ENCODE assay signal across 8 mouse cellular contexts in genomic region chr11:83191134-83191893, GRCm38 (mm10). TPM values are rescaled to one million over a fixed set of nuclear protein-coding genes. Genes with fewer than 3 reads are reported as not detected.
A peak's percentile ranks its signal among the peaks of the same experiment; 100 is the strongest.
DNase-seq lines count a peak whose midpoint lies in the region; ATAC-seq lines count a peak whose summit lies in the region.

Gene Slfn3, plus strand, starts transcription at chr11:83191330.

- peak; percentile 68 for ATAC-seq in megakaryocyte-erythroid progenitor cell, adult 5-6 weeks (replicated peaks; ENCODE audit: low FRiP score, low TSS enrichment, poor library complexity, severe bottlenecking)
- ATAC-seq in hindbrain, embryonic 16.5 days: no peak

- DNase-seq in cerebellum, postnatal 10 days: peak; percentile 21 to 34
- no peak for DNase-seq in cerebellum, adult 9-10 months
- peak; percentile 45 for DNase-seq in adrenal gland, adult 2 months
- peak; percentile 59 to 69 for DNase-seq in heart, adult 9 months (ENCODE audit: low spot score in 2 of 2)
- DNase-seq in kidney, postnatal 25 days: peak; percentile 72 to 73
- no peak for DNase-seq in layer of hippocampus, adult 18-20 months (ENCODE audit: low spot score in 2 of 2)

- no peaks in the 10 kb centered on the region for H3K27me3 ChIP-seq in hindbrain, embryonic 16.5 days (replicated peaks; ENCODE audit: control insufficient read depth, insufficient read depth, low read length)

- H3K9ac ChIP-seq in hindbrain, embryonic 16.5 days (ENCODE audit: low read depth, low read length): no peak within 1 kb of the TSS

- H3K4me2 ChIP-seq in hindbrain, embryonic 16.5 days (ENCODE audit: low read length): no peak within 1 kb of the TSS

- H3K4me3 ChIP-seq in hindbrain, embryonic 16.5 days (ENCODE audit: low read length): no peak within 1 kb of the TSS

- no peaks in the 10 kb centered on the region for H3K9me3 ChIP-seq in hindbrain, embryonic 16.5 days (ENCODE audit: control insufficient read depth, low read length)

- 74% methylated on average over 12 of the region's 12 CpGs for WGBS in hindbrain, embryonic 16.5 days

- no peaks in the 10 kb centered on the region for H3K36me3 ChIP-seq in hindbrain, embryonic 16.5 days (ENCODE audit: control insufficient read depth, insufficient read depth, low read length)

- H3K4me1 ChIP-seq in hindbrain, embryonic 16.5 days (ENCODE audit: control insufficient read depth, insufficient read depth, low read depth, low read length): no peaks in the 10 kb centered on the region

- H3K27ac ChIP-seq in hindbrain, embryonic 16.5 days (ENCODE audit: low read depth, low read length): no peak within 1 kb of the TSS

RNA-seq across cellular contexts. Expression of gene Slfn3, which starts in this region (rescaled TPM):
- total RNA-seq in adrenal gland, adult 2 months (2021): 1 to 10 TPM; 2.7 to 2.8 TPM
- polyA plus RNA-seq in adrenal gland, adult 2 months (2012; rRNA removed): 0.03 and 0.21 TPM in 2 replicates
- total RNA-seq in megakaryocyte-erythroid progenitor cell, adult 5-6 weeks (2014; fragmentation: Nextera tagmentation): 15.3 and 24.2 TPM in 2 replicates
- 33.5 and 38.0 TPM in 2 replicates for total RNA-seq in megakaryocyte-erythroid progenitor cell, adult 5-6 weeks (2017)
- under 1 TPM; 0.48 to 0.52 TPM for total RNA-seq in layer of hippocampus, adult 18-20 months (2021)
- 0.18 and 0.52 TPM in 2 replicates for polyA plus RNA-seq in hindbrain, embryonic 16.5 days (2015; fragmentation: Nextera tagmentation; extraction: Ambion mirVana)

Comparison
In these comparisons a context has a peak if more than half of its experiments do, and no peak if none do; other contexts are left out.
1. RNA of gene Slfn3 (total RNA-seq): 15.3 to 38.0 TPM in megakaryocyte-erythroid progenitor cell, adult 5-6 weeks; 2.7 to 2.8 TPM in adrenal gland, adult 2 months and 0.48 to 0.52 TPM in layer of hippocampus, adult 18-20 months; every median in the first group is over 4 times any median in the second.
2. DNase-seq: peak in cerebellum, postnatal 10 days (2 of 2), adrenal gland, adult 2 months (single experiment), heart, adult 9 months (2 of 2) and kidney, postnatal 25 days (2 of 2); none in cerebellum, adult 9-10 months (single experiment) and layer of hippocampus, adult 18-20 months (0 of 2).